Mouse (Mus musculus): ENCODE results near the gene Crp. TPM values are rescaled to one million over a fixed set of nuclear protein-coding genes. Genes with fewer than 3 reads are reported as not detected.

The Crp gene
- total and polyA plus RNA-seq, 2 experiments from 2014 or later, result not detected

DNA sequence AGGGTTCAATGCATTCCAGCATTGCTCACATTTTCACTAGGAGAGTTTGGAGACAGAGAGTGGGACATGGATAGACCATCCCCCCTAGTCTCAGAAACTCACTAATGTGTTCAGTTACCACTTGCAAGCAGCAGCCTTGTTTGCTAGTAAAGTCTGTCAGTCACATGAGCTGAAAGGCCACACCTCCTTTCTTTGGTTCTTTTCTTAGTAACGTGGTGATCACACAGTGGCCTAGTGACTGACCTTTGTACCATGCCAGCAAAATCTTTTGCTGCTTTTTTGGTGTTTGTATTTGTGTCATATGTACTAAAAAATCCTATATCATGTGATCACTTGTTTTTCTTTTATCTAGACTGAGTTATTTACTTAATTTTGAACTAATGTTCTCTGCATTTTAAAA lies 88.0 kb downstream of the Crp start:
- ATAC-seq (ENCODE audit: insufficient read depth, low read depth) (no peak), DNase-seq (ENCODE audit: low spot score) (no peak)
- Histone ChIP-seq H3K36me3 (replicated peaks; ENCODE audit: control insufficient read depth, insufficient read depth, low read length) (no peaks in the 10 kb centered on the region), H3K4me1 (ENCODE audit: control insufficient read depth, insufficient read depth) (no peaks in the 10 kb centered on the region), H3K9ac (replicated peaks; ENCODE audit: low read depth, low read length) (no peak overlapping the region), H3K9me3 (replicated peaks; ENCODE audit: control insufficient read depth, low read length) (no peaks in the 10 kb centered on the region), H3K4me3 (ENCODE audit: low read depth, low read length) (no peak overlapping the region), H3K27me3 (ENCODE audit: control insufficient read depth, insufficient read depth, low read length) (no peaks in the 10 kb centered on the region), H3K4me2 (ENCODE audit: low read depth, low read length) (no peak overlapping the region), H3K27ac (ENCODE audit: low read depth) (no peak overlapping the region)
- 24% methylated on average over 1 of the region's 1 CpGs for WGBS
- TF ChIP-seq CTCF (IDR thresholded peaks at IDR 0.05; ENCODE audit: low read depth), result no peak
- no peak for TF ChIP-seq EP300 (IDR thresholded peaks at IDR 0.05; ENCODE audit: low read depth)

DNA sequence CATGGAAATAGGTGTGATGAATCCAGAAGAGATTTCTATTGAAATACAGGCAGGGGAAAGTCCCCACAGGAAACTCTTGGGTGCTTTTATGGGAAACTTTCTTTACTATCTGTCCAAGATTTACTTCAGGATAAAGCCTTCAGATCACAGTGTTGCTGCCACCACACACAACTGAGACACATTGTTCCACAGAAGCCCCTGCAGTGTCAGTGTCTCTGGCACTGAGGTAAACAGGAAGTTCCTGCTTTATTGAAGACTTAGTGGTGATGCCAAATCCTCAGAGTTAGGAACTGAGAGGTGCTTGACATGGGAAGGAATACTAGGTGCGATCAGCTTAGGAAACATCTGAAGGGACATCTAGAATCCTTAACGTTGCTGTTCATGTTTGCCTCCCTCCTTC lies 131.1 kb downstream of the Crp start:
- H3K9me3 ChIP-seq (replicated peaks; ENCODE audit: control insufficient read depth, low read length), result no peaks in the 10 kb centered on the region
- TF ChIP-seq CTCF (IDR thresholded peaks at IDR 0.05; ENCODE audit: low read depth) (no peak), EP300 (IDR thresholded peaks at IDR 0.05; ENCODE audit: low read depth) (no peak)
- 70% methylated on average over 2 of the region's 2 CpGs for WGBS
- H3K4me1 ChIP-seq (ENCODE audit: control insufficient read depth, insufficient read depth), result no peaks in the 10 kb centered on the region
- no peaks in the 10 kb centered on the region for H3K36me3 ChIP-seq (replicated peaks; ENCODE audit: control insufficient read depth, insufficient read depth, low read length)
- H3K4me3 ChIP-seq (ENCODE audit: low read depth, low read length), result no peak overlapping the region
- H3K27ac ChIP-seq (ENCODE audit: low read depth), result no peak overlapping the region
- DNase-seq (ENCODE audit: low spot score) (no peak), ATAC-seq (ENCODE audit: insufficient read depth, low read depth) (no peak)
- no peak overlapping the region for H3K9ac ChIP-seq (replicated peaks; ENCODE audit: low read depth, low read length)
- no peak overlapping the region for H3K4me2 ChIP-seq (ENCODE audit: low read depth, low read length)
- H3K27me3 ChIP-seq (ENCODE audit: control insufficient read depth, insufficient read depth, low read length), result no peaks in the 10 kb centered on the region

DNA sequence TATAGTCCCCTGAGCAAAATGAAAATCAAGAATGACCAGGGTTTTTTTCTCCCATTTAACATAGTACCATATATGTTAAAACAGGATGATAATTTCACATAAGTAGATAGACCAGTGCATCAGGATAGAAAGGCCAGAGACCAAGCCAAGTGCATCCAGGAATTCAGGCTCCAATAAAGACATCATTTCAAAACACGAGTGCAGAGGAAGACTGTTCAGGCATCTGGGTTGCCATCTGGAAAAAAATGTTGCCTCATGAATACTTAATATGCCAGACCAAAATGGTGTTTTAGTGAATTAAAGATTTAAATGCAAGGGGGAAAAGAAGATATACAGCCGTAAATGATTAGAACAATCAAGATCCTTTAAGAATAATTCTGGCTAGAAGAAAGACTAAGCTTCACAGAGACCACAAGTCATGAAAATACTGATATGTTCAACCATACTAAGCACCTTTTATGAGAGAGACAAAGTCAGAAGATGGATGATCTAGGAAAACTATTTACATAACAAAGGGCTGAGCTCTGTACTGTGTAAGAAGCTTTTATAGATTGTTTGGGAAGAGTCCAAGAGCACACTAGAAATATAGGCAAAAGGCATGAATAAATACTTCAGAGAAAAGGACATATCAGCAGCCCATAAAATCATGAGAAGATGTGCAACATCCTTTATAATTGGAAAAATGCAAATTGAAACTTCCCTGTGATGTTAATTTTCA lies 149.3 kb downstream of the Crp start:
- no peak overlapping the region for H3K27ac ChIP-seq (ENCODE audit: low read depth)
- H3K9me3 ChIP-seq (replicated peaks; ENCODE audit: control insufficient read depth, low read length), result no peaks in the 10 kb centered on the region
- no peaks in the 10 kb centered on the region for H3K4me1 ChIP-seq (ENCODE audit: control insufficient read depth, insufficient read depth)
- no peak overlapping the region for H3K9ac ChIP-seq (replicated peaks; ENCODE audit: low read depth, low read length)
- DNase-seq (ENCODE audit: low spot score), result no peak
- ATAC-seq (ENCODE audit: insufficient read depth, low read depth), result no peak
- H3K4me2 ChIP-seq (ENCODE audit: low read depth, low read length), result no peak overlapping the region
- 61% methylated on average over 2 of the region's 2 CpGs for WGBS
- H3K36me3 ChIP-seq (replicated peaks; ENCODE audit: control insufficient read depth, insufficient read depth, low read length), result no peaks in the 10 kb centered on the region
- H3K4me3 ChIP-seq (ENCODE audit: low read depth, low read length), result no peak overlapping the region
- TF ChIP-seq CTCF (IDR thresholded peaks at IDR 0.05; ENCODE audit: low read depth), result no peak
- no peak for TF ChIP-seq EP300 (IDR thresholded peaks at IDR 0.05; ENCODE audit: low read depth)
- no peaks in the 10 kb centered on the region for H3K27me3 ChIP-seq (ENCODE audit: control insufficient read depth, insufficient read depth, low read length)

DNA sequence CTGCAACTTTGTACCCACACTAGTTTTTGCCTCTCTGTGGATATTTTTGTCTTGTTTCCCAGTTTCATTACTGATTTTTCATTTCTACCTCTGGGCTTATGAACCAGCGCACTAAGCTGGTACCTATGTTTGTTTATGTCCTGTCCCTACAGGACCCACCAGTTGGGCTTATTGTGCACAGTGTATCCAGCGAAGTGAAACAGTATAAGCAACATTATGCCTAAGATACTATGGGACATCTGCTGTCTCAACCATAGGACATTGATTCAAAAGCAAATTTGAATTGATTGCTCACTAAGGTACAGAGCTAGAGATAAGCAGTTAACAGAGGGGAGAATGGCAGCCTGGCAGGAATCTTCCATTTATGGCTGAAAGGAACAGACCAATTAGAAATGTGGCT lies 150.3 kb downstream of the Crp start:
- WGBS, result 76% methylated on average over 2 of the region's 2 CpGs
- TF ChIP-seq CTCF (IDR thresholded peaks at IDR 0.05; ENCODE audit: low read depth), result no peak
- TF ChIP-seq EP300 (IDR thresholded peaks at IDR 0.05; ENCODE audit: low read depth), result no peak
- H3K4me2 ChIP-seq (ENCODE audit: low read depth, low read length), result no peak overlapping the region
- no peaks in the 10 kb centered on the region for H3K36me3 ChIP-seq (replicated peaks; ENCODE audit: control insufficient read depth, insufficient read depth, low read length)
- H3K27ac ChIP-seq (ENCODE audit: low read depth), result no peak overlapping the region
- DNase-seq (ENCODE audit: low spot score) (no peak), ATAC-seq (ENCODE audit: insufficient read depth, low read depth) (no peak)
- no peaks in the 10 kb centered on the region for H3K27me3 ChIP-seq (ENCODE audit: control insufficient read depth, insufficient read depth, low read length)
- H3K9me3 ChIP-seq (replicated peaks; ENCODE audit: control insufficient read depth, low read length), result no peaks in the 10 kb centered on the region
- no peak overlapping the region for H3K9ac ChIP-seq (replicated peaks; ENCODE audit: low read depth, low read length)
- H3K4me1 ChIP-seq (ENCODE audit: control insufficient read depth, insufficient read depth), result no peaks in the 10 kb centered on the region
- H3K4me3 ChIP-seq (ENCODE audit: low read depth, low read length), result no peak overlapping the region

DNA sequence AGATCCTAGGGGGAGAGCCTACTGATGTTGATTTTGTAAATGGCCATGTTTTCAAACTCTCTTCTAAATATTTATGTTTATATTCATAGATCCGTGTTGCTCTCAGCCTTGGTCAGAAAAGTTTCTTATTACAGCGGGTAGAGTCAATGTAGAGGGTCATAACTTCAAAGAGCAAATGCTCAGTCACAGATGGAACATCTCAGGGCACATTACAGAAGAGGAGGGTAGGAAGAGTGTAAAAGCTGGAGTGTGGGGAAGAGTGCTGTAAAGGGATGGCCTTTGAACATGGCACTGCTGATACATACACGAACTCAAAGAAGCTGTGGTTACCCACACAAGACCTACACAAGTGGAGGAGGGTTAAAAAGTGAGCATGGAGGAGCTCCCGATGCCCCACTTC lies 177.4 kb downstream of the Crp start:
- no peak for TF ChIP-seq CTCF (IDR thresholded peaks at IDR 0.05; ENCODE audit: low read depth)
- TF ChIP-seq EP300 (IDR thresholded peaks at IDR 0.05; ENCODE audit: low read depth), result no peak
- WGBS, result 71% methylated on average over 4 of the region's 4 CpGs
- ATAC-seq (ENCODE audit: insufficient read depth, low read depth) (no peak), DNase-seq (ENCODE audit: low spot score) (no peak)
- Histone ChIP-seq H3K9ac (replicated peaks; ENCODE audit: low read depth, low read length) (no peak overlapping the region), H3K9me3 (replicated peaks; ENCODE audit: control insufficient read depth, low read length) (no peaks in the 10 kb centered on the region), H3K4me2 (ENCODE audit: low read depth, low read length) (no peak overlapping the region), H3K4me3 (ENCODE audit: low read depth, low read length) (no peak overlapping the region), H3K4me1 (ENCODE audit: control insufficient read depth, insufficient read depth) (no peaks in the 10 kb centered on the region), H3K27ac (ENCODE audit: low read depth) (no peak overlapping the region), H3K36me3 (replicated peaks; ENCODE audit: control insufficient read depth, insufficient read depth, low read length) (no peaks in the 10 kb centered on the region), H3K27me3 (ENCODE audit: control insufficient read depth, insufficient read depth, low read length) (no peaks in the 10 kb centered on the region)

DNA sequence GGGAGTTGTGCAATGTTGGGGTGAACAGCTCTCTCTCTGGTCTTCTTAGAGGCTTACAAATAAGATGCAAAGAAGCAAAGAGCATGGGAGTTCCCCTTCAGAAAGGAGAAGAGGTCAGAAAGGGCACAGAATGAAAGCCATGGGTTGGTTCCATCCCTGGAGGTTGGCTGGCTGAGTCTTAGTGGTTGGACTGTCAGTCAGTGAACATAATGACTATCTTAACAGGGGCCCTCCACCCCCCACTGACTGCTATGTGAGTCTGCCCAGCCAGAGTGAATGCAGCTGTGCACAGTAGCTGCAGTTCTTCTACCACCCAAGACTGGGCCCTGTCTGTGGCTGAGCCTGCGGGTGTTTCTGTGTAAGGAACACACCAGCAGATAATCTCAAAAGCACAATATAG lies 178.8 kb downstream of the Crp start:
- Histone ChIP-seq H3K27me3 (ENCODE audit: control insufficient read depth, insufficient read depth, low read length) (no peaks in the 10 kb centered on the region), H3K4me2 (ENCODE audit: low read depth, low read length) (no peak overlapping the region), H3K4me3 (ENCODE audit: low read depth, low read length) (no peak overlapping the region), H3K9me3 (replicated peaks; ENCODE audit: control insufficient read depth, low read length) (no peaks in the 10 kb centered on the region), H3K36me3 (replicated peaks; ENCODE audit: control insufficient read depth, insufficient read depth, low read length) (no peaks in the 10 kb centered on the region), H3K9ac (replicated peaks; ENCODE audit: low read depth, low read length) (no peak overlapping the region), H3K4me1 (ENCODE audit: control insufficient read depth, insufficient read depth) (no peaks in the 10 kb centered on the region), H3K27ac (ENCODE audit: low read depth) (no peak overlapping the region)
- no peak for ATAC-seq (ENCODE audit: insufficient read depth, low read depth)
- TF ChIP-seq EP300 (IDR thresholded peaks at IDR 0.05; ENCODE audit: low read depth), result no peak
- no peak for TF ChIP-seq CTCF (IDR thresholded peaks at IDR 0.05; ENCODE audit: low read depth)
- 75% methylated on average over 1 of the region's 1 CpGs for WGBS
- no peak for DNase-seq (ENCODE audit: low spot score)

Other genes starting within 250 kb of the Crp start
- 1.9 and 5.8 TPM in 2 replicates for gene Slamf9, start 222.7 kb upstream of the Crp start, total RNA-seq (2014; rRNA removed; ENCODE audit: low replicate concordance)
- 1.6 and 2.0 TPM in 2 replicates for gene Slamf9, start 222.7 kb upstream of the Crp start, polyA plus RNA-seq (2015; fragmentation: Nextera tagmentation; extraction: Ambion mirVana)
- 3.2 and 15.5 TPM in 2 replicates for gene Igsf9, start 216.3 kb upstream of the Crp start, total RNA-seq (2014; rRNA removed; ENCODE audit: low replicate concordance)
- 0.75 and 0.78 TPM in 2 replicates for gene Igsf9, start 216.3 kb upstream of the Crp start, polyA plus RNA-seq (2015; fragmentation: Nextera tagmentation; extraction: Ambion mirVana)
- 235 and 276 TPM in 2 replicates for gene Tagln2, start 198.0 kb upstream of the Crp start, total RNA-seq (2014; rRNA removed; ENCODE audit: low replicate concordance)
- gene Tagln2, start 198.0 kb upstream of the Crp start, polyA plus RNA-seq (2015; fragmentation: Nextera tagmentation; extraction: Ambion mirVana), result 203 and 209 TPM in 2 replicates
- gene Cfap45, start 177.3 kb upstream of the Crp start, total RNA-seq (2014; rRNA removed; ENCODE audit: low replicate concordance), result 3.6 and 6.6 TPM in 2 replicates
- 2.3 and 2.6 TPM in 2 replicates for gene Cfap45, start 177.3 kb upstream of the Crp start, polyA plus RNA-seq (2015; fragmentation: Nextera tagmentation; extraction: Ambion mirVana)
- gene Vsig8, start 142.1 kb upstream of the Crp start, total RNA-seq (2014; rRNA removed; ENCODE audit: low replicate concordance), result not detected in 2 replicates
- 0.12 and 0.19 TPM in 2 replicates for gene Vsig8, start 142.1 kb upstream of the Crp start, polyA plus RNA-seq (2015; fragmentation: Nextera tagmentation; extraction: Ambion mirVana)
- gene Slamf8, start 107.5 kb upstream of the Crp start, total RNA-seq (2014; rRNA removed; ENCODE audit: low replicate concordance), result 0.46 TPM in 1 of 2 replicates, not detected in the other
- gene Slamf8, start 107.5 kb upstream of the Crp start, polyA plus RNA-seq (2015; fragmentation: Nextera tagmentation; extraction: Ambion mirVana), result not detected in 2 replicates
- not detected in 2 replicates for gene Fcrl6, start 95.5 kb upstream of the Crp start, total RNA-seq (2014; rRNA removed; ENCODE audit: low replicate concordance)
- gene Fcrl6, start 95.5 kb upstream of the Crp start, polyA plus RNA-seq (2015; fragmentation: Nextera tagmentation; extraction: Ambion mirVana), result not detected in 2 replicates
- 2.6 and 7.3 TPM in 2 replicates for gene Dusp23, start 65.1 kb upstream of the Crp start, total RNA-seq (2014; rRNA removed; ENCODE audit: low replicate concordance)
- 12.3 and 12.6 TPM in 2 replicates for gene Dusp23, start 65.1 kb upstream of the Crp start, polyA plus RNA-seq (2015; fragmentation: Nextera tagmentation; extraction: Ambion mirVana)
- not detected in 2 replicates for gene Apcs, start 197.0 kb downstream of the Crp start, total RNA-seq (2014; rRNA removed; ENCODE audit: low replicate concordance)
- 0.27 TPM in 1 of 2 replicates, not detected in the other for gene Apcs, start 197.0 kb downstream of the Crp start, polyA plus RNA-seq (2015; fragmentation: Nextera tagmentation; extraction: Ambion mirVana)

Measured in heart, postnatal 0 days (tissue).